ENCODE assay signal across 7 mouse cellular contexts in genomic region chr4:155837404-155838010, GRCm38 (mm10). TPM values are rescaled to one million over a fixed set of nuclear protein-coding genes. Genes with fewer than 3 reads are reported as not detected.
DNase-seq lines count a peak whose midpoint lies in the region; ATAC-seq lines count a peak whose summit lies in the region.

No protein-coding gene starts in this region.

- H3K36me3 ChIP-seq in forebrain, embryonic 10.5 days (replicated peaks), result peaks cover 27% of the 10 kb centered on the region

- no peaks in the 10 kb centered on the region; the same call in 1 of the 2 replicates for H3K9me3 ChIP-seq in forebrain, embryonic 10.5 days

- H3K27ac ChIP-seq in forebrain, embryonic 10.5 days, result no peak overlapping the region

- intact Hi-C loops in gastrocnemius, postnatal 36 days (cut with DNase I), result no loop called here

- ATAC-seq in common myeloid progenitor, adult 5-6 weeks (replicated peaks; ENCODE audit: low read depth, poor library complexity, severe bottlenecking), result peak; percentile 37

- H3K4me3 ChIP-seq in forebrain, embryonic 10.5 days, result no peak overlapping the region

- H3K4me1 ChIP-seq in forebrain, embryonic 10.5 days, result peaks cover 59% of the 10 kb centered on the region

- DNase-seq in gastrocnemius, postnatal 36 days, result peak; percentile 57 to 64
- DNase-seq in kidney, adult 9 months, result peak; percentile 52
- DNase-seq in lung, postnatal 4 days, result peak; percentile 55 to 71
- DNase-seq in forebrain, embryonic 10.5 days (ENCODE audit: extremely low spot score, low spot score), result no peak
- DNase-seq in urinary bladder, adult 2 months (ENCODE audit: low spot score), result no peak
- DNase-seq in thymus, postnatal 36 days, result no peak

- 86% methylated on average over 11 of the region's 11 CpGs for WGBS in forebrain, embryonic 10.5 days

- peaks cover 26% of the 10 kb centered on the region for H3K27me3 ChIP-seq in forebrain, embryonic 10.5 days (ENCODE audit: poor library complexity, severe bottlenecking)

RNA-seq across cellular contexts. Expression of gene Mxra8, which starts 2.0 kb away (rescaled TPM):
- total RNA-seq in common myeloid progenitor, adult 5-6 weeks (2017), result not detected in 2 replicates
- total RNA-seq in gastrocnemius, postnatal 36 days (2021), result 10 to 100 TPM; 29.9 to 32.7 TPM
- 37.6 and 39.4 TPM in 2 replicates for polyA plus RNA-seq in forebrain, embryonic 10.5 days (2016; fragmentation: Nextera tagmentation; extraction: Ambion mirVana)
- 377 and 402 TPM in 2 replicates for polyA plus RNA-seq in urinary bladder, adult 2 months (2012; rRNA removed)

RNA-seq across cellular contexts. Expression of gene Aurkaip1, which starts 6.4 kb away (rescaled TPM):
- 89.9 and 123 TPM in 2 replicates for total RNA-seq in common myeloid progenitor, adult 5-6 weeks (2017)
- total RNA-seq in gastrocnemius, postnatal 36 days (2021), result 10 to 100 TPM; 67.3 to 73.1 TPM
- 165 and 172 TPM in 2 replicates for polyA plus RNA-seq in forebrain, embryonic 10.5 days (2016; fragmentation: Nextera tagmentation; extraction: Ambion mirVana)
- polyA plus RNA-seq in urinary bladder, adult 2 months (2012; rRNA removed), result 110 and 122 TPM in 2 replicates

RNA-seq across cellular contexts. Expression of gene Dvl1, which starts 9.7 kb away (rescaled TPM):
- total RNA-seq in common myeloid progenitor, adult 5-6 weeks (2017), result 9.2 and 11.4 TPM in 2 replicates
- total RNA-seq in gastrocnemius, postnatal 36 days (2021), result 100 to 1,000 TPM; 104 to 110 TPM
- 4.6 and 5.3 TPM in 2 replicates for polyA plus RNA-seq in forebrain, embryonic 10.5 days (2016; fragmentation: Nextera tagmentation; extraction: Ambion mirVana)
- polyA plus RNA-seq in urinary bladder, adult 2 months (2012; rRNA removed), result 58.9 and 76.5 TPM in 2 replicates

RNA-seq across cellular contexts. Expression of gene Ccnl2, which starts 25.2 kb away (rescaled TPM):
- total RNA-seq in common myeloid progenitor, adult 5-6 weeks (2017), result 83.7 and 89.3 TPM in 2 replicates
- 10 to 100 TPM; 19.7 to 23.7 TPM for total RNA-seq in gastrocnemius, postnatal 36 days (2021)
- 166 and 168 TPM in 2 replicates for polyA plus RNA-seq in forebrain, embryonic 10.5 days (2016; fragmentation: Nextera tagmentation; extraction: Ambion mirVana)
- 161 and 233 TPM in 2 replicates for polyA plus RNA-seq in urinary bladder, adult 2 months (2012; rRNA removed)

RNA-seq across cellular contexts. Expression of gene Tas1r3, which starts 25.7 kb away (rescaled TPM):
- 0.09 TPM in 1 of 2 replicates, not detected in the other for total RNA-seq in common myeloid progenitor, adult 5-6 weeks (2017)
- total RNA-seq in gastrocnemius, postnatal 36 days (2021), result under 1 TPM in 1 of 2 experiments, not detected in 1; 0.07 TPM
- polyA plus RNA-seq in forebrain, embryonic 10.5 days (2016; fragmentation: Nextera tagmentation; extraction: Ambion mirVana), result 0.12 and 0.33 TPM in 2 replicates
- 0.91 and 1.3 TPM in 2 replicates for polyA plus RNA-seq in urinary bladder, adult 2 months (2012; rRNA removed)

Comparison
In these comparisons a context has a peak if more than half of its experiments do, and no peak if none do; other contexts are left out.
1. DNase-seq: peak in gastrocnemius, postnatal 36 days (2 of 2), kidney, adult 9 months (single experiment) and lung, postnatal 4 days (2 of 2); none in forebrain, embryonic 10.5 days (single experiment), urinary bladder, adult 2 months (single experiment) and thymus, postnatal 36 days (0 of 2).
2. RNA of gene Mxra8, which starts 2.0 kb away (total RNA-seq): 29.9 to 32.7 TPM in gastrocnemius, postnatal 36 days; not detected in common myeloid progenitor, adult 5-6 weeks; every median in the first group is over 10 times any median in the second.